Mouse (Mus musculus) lung, postnatal 0 days (tissue): ENCODE results near the gene Atp6v1e1.

Experiments used
- CTCF ChIP-seq: IDR thresholded peaks from 2 replicates; pipeline ENCODE4 v1.5.1; 2016; ENCODE audit warnings: antibody characterized with exemption, mild to moderate bottlenecking
- EP300 ChIP-seq: IDR thresholded peaks from 2 replicates; pipeline ENCODE4 v1.6.1; 2016; ENCODE audit warnings: antibody characterized with exemption, mild to moderate bottlenecking, control low read depth

GRCm38 (mm10) chr6:120830056-120830455 is 7.5 kb upstream of the Atp6v1e1 start:
- TF ChIP-seq CTCF, result no peak
- no peak for TF ChIP-seq EP300
